Mouse (Mus musculus) yolk sac, embryonic 10.5 days (tissue): ENCODE results near the gene Ogfr.
A peak's percentile ranks its signal among the peaks of the same experiment; 100 is the strongest.

ENCODE experiments used
- DNase-seq: peaks from one replicate; pipeline ENCODE4 v3.0.0-alpha.2; 2017; ENCODE audit warnings: low spot score

Ogfr gene

GRCm38 (mm10) chr2:180589123-180589831, at the start of gene Ogfr:
Ogfr (plus strand) TSS chr2:180589245.
- peak; percentile 89 for DNase-seq

DNA sequence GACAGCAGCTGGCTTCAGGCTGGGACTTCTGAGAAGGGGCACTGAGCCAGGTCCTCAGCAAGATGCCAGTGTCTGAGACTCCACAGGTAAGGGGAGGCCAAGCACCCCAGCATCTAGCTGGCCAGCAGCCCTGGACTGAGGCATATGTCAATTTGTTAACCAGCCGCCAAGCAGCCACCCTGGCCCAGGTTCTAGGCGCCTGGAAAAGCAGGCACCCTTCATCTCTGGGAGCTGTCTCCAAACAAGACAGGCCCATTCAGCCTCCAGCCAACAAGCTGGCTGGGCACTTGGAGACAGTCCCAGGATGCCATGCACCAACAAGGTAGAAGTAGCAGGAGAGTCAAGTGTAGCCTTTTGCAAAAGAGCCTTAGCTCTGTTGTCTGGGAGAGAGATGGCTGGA, 45.4 kb upstream of the Ogfr start:
- DNase-seq = no peak

GRCm38 (mm10) chr2:180545046-180545445, 44.0 kb upstream of the Ogfr start:
- DNase-seq = no peak

DNA sequence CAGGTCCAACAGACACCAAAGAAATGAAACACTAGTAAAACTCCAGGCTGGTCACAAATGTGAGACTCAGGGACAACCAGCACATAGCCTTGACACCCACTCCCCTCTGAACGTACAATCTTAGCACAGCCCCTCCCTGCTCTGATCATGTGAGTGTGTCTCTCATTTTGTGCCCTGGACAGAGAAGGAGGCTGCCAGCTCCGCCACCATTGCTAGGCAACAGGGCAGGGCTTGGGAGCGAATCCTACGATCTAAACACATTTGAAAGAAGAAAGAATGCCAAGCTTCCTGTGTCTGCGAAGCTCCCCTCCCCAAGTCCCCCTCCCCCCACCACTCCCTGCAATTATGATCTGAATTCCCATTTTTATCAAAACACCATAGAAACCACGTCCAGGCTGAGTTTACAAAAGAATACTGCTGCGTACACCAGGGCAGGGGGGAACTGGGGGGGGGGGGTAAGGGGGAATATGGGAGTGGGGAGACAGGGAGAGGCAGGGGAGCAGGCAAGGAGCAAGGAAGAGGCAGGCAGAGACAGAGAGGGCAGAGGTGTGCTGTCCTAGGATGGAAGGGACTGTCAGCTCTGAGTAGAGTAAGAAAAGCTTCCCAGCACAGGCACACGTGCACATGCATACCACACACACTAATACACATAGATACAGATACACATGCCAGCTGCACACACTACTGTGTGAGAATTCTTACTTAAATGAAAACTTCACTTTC, 41.5 kb upstream of the Ogfr start:
- no peak for DNase-seq

- DNase-seq = no peak
Measured at GRCm38 (mm10) chr2:180552340-180552739, 36.7 kb upstream of the Ogfr start.

DNA sequence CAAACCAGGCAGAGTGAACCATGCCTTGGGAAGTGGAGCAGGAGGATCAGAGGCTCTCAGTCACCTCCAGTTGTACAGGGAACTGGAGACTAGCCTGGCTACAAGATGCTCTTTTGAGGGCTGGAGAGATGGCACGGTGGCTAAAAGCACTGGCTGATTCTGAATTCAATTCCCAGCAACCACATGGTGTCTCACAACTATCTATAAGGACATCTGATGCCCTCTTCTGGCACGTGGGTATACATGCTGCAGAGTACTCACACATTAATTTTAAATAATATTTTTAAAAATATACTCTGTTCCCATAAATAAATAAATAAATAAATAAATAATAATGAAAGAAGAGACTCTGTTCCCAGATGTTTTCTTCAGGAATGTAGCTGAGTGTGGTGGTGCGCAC, 33.8 kb upstream of the Ogfr start:
- no peak for DNase-seq

GRCm38 (mm10) chr2:180556470-180556869, 32.6 kb upstream of the Ogfr start:
- no peak for DNase-seq

GRCm38 (mm10) chr2:180560245-180560644, 28.8 kb upstream of the Ogfr start:
- no peak for DNase-seq

GRCm38 (mm10) chr2:180562146-180562545, 26.9 kb upstream of the Ogfr start:
- DNase-seq = no peak

- DNase-seq = no peak
Measured at GRCm38 (mm10) chr2:180563296-180563695, 25.7 kb upstream of the Ogfr start.

- DNase-seq = no peak
Measured at GRCm38 (mm10) chr2:180563841-180564240, 25.2 kb upstream of the Ogfr start.

DNA sequence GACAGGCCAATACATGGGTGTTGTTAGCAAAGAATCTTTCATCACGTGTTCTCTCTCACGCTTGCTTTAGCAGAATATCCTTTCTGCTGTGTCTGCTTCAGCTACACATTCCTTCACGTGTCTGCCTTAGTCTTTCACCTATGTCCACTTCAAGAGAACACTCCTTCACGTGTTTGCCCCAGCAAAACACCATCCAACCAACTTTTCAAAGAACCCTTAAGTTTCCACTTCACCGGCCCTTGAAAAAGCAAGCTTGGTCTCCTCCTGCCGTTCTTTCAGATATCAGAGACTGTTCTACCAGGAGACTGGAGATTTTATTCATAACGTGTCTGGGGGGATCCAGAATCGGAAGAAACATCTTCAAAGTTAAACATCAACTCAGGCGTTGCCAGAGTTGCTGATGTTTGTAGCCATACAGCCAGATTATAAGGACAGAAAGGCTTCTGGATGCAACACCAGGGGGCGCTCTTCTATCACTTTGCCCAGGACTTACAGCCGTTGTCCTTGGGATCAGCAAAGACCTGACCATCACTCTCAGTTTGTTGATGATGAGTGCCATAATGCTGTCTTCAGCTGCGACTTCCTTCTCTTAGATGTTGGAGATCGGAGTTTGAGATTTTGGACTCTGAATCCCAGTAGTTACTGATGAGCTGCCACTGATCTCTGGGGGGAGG, 22.7 kb upstream of the Ogfr start:
- DNase-seq = peak; percentile 26

GRCm38 (mm10) chr2:180569028-180569643, 19.9 kb upstream of the Ogfr start:
- no peak for DNase-seq

GRCm38 (mm10) chr2:180576482-180576881, 12.6 kb upstream of the Ogfr start:
- DNase-seq = peak; percentile 14

GRCm38 (mm10) chr2:180578686-180579085, 10.4 kb upstream of the Ogfr start:
- peak; percentile 54 for DNase-seq

GRCm38 (mm10) chr2:180581002-180581401, 8.0 kb upstream of the Ogfr start, which contains the start of gene Mrgbp:
Mrgbp (plus strand) TSS chr2:180581304.
- DNase-seq = no peak

DNA sequence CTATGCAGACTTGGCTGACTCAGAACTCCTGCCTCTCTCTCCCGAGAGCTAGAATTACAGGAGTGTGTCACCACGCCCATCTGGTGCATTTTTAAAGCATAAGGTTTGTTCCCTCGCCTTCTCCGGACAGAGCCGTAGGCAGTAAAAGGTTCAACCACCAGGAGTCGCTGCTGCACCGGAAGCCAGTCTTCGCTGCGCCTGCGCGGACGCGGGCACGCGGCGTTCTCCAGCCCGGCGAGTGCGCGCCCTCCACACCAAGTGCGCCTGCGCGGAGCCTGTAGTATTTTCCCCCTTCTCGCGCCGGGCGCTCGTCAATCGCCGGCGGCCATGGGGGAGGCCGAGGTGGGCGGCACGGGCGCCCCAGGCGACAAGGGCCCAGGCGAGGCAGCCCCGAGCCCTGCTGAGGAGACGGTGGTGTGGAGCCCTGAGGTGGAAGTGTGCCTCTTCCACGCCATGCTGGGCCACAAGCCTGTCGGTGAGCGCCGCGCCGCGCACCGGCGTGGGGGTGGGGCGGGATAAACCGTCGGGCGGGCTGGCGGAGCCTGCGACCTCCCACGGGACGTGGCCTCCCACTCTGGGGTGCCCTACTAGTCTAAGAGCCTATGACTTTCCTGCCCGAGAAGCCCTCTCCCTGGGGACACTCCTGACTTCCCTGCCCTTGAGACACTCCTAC, 6.4 kb upstream of the Ogfr start:
- DNase-seq = peak; percentile 92

GRCm38 (mm10) chr2:180583154-180583507, 5.9 kb upstream of the Ogfr start:
- DNase-seq = no peak

DNA sequence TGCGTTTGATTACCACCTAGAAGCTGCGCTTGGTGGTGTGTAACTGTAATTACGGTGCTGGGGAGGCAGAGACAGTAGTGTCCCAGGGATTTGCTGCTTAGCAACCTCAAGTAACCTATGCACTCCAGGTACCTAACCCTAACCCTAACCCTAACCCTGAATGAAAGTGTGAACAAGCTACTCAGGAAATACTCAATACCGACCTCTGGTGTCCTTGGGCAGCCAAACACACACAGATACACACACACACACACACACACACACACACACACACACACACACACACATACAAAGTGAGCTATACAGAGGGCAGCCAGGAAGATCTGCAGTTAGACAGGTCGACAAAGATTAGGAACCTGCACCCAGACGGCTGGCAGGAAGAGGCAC, 316 bp upstream of the Ogfr start:
- no peak for DNase-seq

DNA sequence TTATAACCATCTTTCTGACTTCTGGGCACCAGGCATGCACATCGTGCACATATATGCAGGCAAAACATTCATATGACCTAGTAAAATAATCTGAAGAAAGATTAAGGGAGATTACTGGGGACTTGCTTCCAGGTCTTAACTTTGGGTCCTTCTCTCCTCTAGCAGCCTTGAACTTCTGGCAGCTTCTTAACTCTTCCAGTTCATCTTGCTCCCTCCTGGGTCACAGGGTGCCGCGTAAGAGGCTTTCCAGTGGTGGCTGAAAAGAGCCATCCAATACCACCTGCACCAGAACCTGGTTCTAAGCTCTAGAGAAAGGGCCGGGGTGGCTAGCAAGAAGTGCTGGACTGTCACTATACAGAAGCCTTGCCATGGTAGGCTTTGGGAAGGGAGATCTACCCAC, 8.4 kb downstream of the Ogfr start, which contains the start of gene Col9a3:
Gene Col9a3, plus strand, starts transcription at position 301 of the 400 bp plus-strand sequence.
- no peak for DNase-seq

GRCm38 (mm10) chr2:180598157-180598705, 9.2 kb downstream of the Ogfr start:
- no peak for DNase-seq

DNA sequence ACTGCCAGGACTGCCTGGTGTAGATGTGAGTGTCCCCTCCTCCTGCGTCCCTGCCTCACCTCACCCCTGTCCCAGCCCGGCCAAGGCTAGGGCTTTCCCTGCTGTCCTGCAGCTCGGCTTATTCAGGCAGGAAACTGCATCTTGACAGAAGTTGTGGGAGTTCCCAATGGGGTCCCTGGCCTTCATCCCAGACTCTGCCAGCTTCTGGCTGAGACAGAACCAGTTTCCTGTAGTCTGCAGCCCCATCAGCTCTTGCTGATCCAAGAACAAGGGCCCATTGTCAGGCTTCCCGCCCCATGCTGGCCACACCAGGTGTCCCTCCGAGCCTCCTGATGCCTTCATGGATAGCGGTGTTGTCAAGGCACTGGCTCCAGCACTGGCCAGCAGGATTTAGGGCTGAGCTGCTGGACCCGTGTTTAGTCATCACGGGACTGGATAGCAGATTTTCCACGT, 11.6 kb downstream of the Ogfr start:
- no peak for DNase-seq
